Mouse (Mus musculus) heart, adult 2 months (tissue): ENCODE results near the gene Plppr1. TPM values are rescaled to one million over a fixed set of nuclear protein-coding genes. Genes with fewer than 3 reads are reported as not detected.
A peak's percentile ranks its signal among the peaks of the same experiment; 100 is the strongest.

Experiments used
- DNase-seq, 2 experiments: peaks; one replicate each; pipeline ENCODE4 v3.0.0; 2021
- H3K27ac ChIP-seq: fragments of 200-600 bp; 2 replicates; pipeline ENCODE4 v1.8.1; 2022
- H3K27me3 ChIP-seq: fragments of 200-500 bp; 2 replicates; pipeline ENCODE4 v1.6.1; 2012; ENCODE audit warnings: mild to moderate bottlenecking, low read length, inconsistent platforms, mixed read lengths; ENCODE audit not compliant: control insufficient read depth, insufficient read depth
- H3K36me3 ChIP-seq: fragments of 200-500 bp; 2 replicates; pipeline ENCODE4 v1.6.1; 2012; ENCODE audit warnings: low read length, inconsistent platforms; ENCODE audit not compliant: control insufficient read depth, insufficient read depth
- H3K4me1 ChIP-seq: fragments of 200-500 bp; 2 replicates; pipeline ENCODE4 v1.6.1; 2011; ENCODE audit warnings: low read length; ENCODE audit not compliant: control insufficient read depth, insufficient read depth
- H3K4me3 ChIP-seq: fragments of 200-600 bp; 2 replicates; pipeline ENCODE4 v1.8.1; 2022
- H3K79me2 ChIP-seq: fragments of 200-500 bp; replicated peaks from 2 replicates; pipeline ENCODE4 v1.6.1; 2012; ENCODE audit warnings: mild to moderate bottlenecking, inconsistent platforms, low read length, moderate library complexity, mixed read lengths; ENCODE audit not compliant: control insufficient read depth, insufficient read depth
- H3K9ac ChIP-seq: fragments of 200-500 bp; 2 replicates; pipeline ENCODE4 v1.6.1; 2012; ENCODE audit warnings: low read depth, mild to moderate bottlenecking, control low read depth, inconsistent platforms, low read length, mixed read lengths
- CTCF ChIP-seq: fragments of 200-600 bp; IDR thresholded peaks from 2 replicates; pipeline ENCODE4 v1.8.1; 2022; ENCODE audit warnings: antibody characterized with exemption, mild to moderate bottlenecking, moderate library complexity
- EP300 ChIP-seq: fragments of 200-500 bp; IDR thresholded peaks from 2 replicates; pipeline ENCODE4 v1.6.1; 2011; ENCODE audit warnings: low read depth, low read length, control low read depth; ENCODE audit not compliant: insufficient read depth
- POLR2A ChIP-seq: fragments of 200-500 bp; IDR thresholded peaks from 2 replicates; pipeline ENCODE4 v1.6.1; 2011; ENCODE audit warnings: mild to moderate bottlenecking, low read depth, low read length, control low read depth; ENCODE audit not compliant: insufficient read depth
- WGBS: fragments of 180-500 bp; shearing (Covaris S2); methylation state at CpG from one replicate; pipeline ENCODE4 v1.1.7; 2018; 5-methylcytosine and 5-hydroxymethylcytosine counted together
- intact Hi-C: fragments of 180-260 bp; cut with DNase I; formaldehyde crosslinking; loops from one replicate; pipeline ENCODE4 v1.15.1; 2025
- long read RNA-seq: library from polyadenylated mRNA; stranded (forward); transcript quantifications from one replicate; pipeline ENCODE4 v2.0.0, GENCODE M21; 2021
- polyA plus RNA-seq: library from polyadenylated mRNA; depleted of rRNA; stranded (reverse); fragments of >200 nt; gene quantifications from 2 replicates; pipeline ENCODE4 v1.2.3, GENCODE M21; 2012; rRNA removed
- total RNA-seq, 2 experiments: library from RNA; stranded (reverse); gene quantifications; 2 replicates each; pipeline ENCODE4 v1.2.3; 2021

The Plppr1 gene
- total RNA-seq (under 1 TPM in 1 of 2 experiments, not detected in 1; 0.05 TPM), polyA plus RNA-seq (not detected in 2 replicates)
- long read RNA-seq = 0 reads

GRCm38 (mm10) chr4:49059021-49059401 lies at the start of gene Plppr1:
Gene Plppr1, plus strand, starts transcription at chr4:49059273.
- H3K9ac ChIP-seq = no peak within 1 kb of the TSS
- H3K27ac ChIP-seq = no peak within 1 kb of the TSS
- DNase-seq = no peak
- intact Hi-C loops = no loop called here
- peaks cover 7% of the 10 kb centered on the region for H3K27me3 ChIP-seq
- peak within 1 kb of the TSS; percentile 34 for H3K4me3 ChIP-seq
- H3K4me1 ChIP-seq = no peaks in the 10 kb centered on the region
- no peak for TF ChIP-seq POLR2A
- no peak for TF ChIP-seq CTCF
- no peak for TF ChIP-seq EP300
- under 1% methylated on average over 21 of the region's 21 CpGs for WGBS
- no peaks in the 10 kb centered on the region for H3K36me3 ChIP-seq
- H3K79me2 ChIP-seq = no peaks in the 10 kb centered on the region

DNA sequence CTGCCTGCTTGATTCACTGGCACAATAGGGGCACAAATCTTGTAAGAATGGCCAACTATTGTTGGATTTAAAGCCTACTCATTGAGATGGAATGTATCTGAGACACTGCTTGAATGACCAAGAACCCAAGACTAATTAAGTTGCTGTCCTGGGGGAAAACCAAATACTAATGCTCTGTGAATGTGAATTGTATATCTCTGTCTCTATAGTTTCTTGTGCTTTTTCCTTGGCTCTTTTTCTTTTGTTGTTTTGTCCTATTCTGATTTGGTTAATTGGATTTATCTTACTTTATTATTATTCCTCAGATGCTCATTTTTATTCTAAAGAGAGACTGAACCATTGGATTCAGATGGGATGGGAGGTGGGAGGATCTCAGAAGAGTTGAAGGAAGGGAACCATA lies 42.4 kb upstream of the Plppr1 start:
- H3K79me2 ChIP-seq = no peaks in the 10 kb centered on the region
- TF ChIP-seq POLR2A (no peak), CTCF (no peak), EP300 (no peak)
- no peak overlapping the region for H3K9ac ChIP-seq

GRCm38 (mm10) chr4:49023221-49023620 lies 35.9 kb upstream of the Plppr1 start:
- H3K9ac ChIP-seq = no peak overlapping the region
- no peaks in the 10 kb centered on the region for H3K4me1 ChIP-seq
- no peak overlapping the region for H3K27ac ChIP-seq
- DNase-seq = no peak
- no peaks in the 10 kb centered on the region for H3K36me3 ChIP-seq
- H3K27me3 ChIP-seq = no peaks in the 10 kb centered on the region
- intact Hi-C loops = no loop called here
- H3K79me2 ChIP-seq = no peaks in the 10 kb centered on the region
- 87% methylated on average over 1 of the region's 1 CpGs for WGBS
- no peak overlapping the region for H3K4me3 ChIP-seq
- TF ChIP-seq POLR2A (no peak), EP300 (no peak), CTCF (no peak)

More for the DNA sequence above, 42.4 kb upstream of the Plppr1 start:
- no peak for DNase-seq
- no peaks in the 10 kb centered on the region for H3K36me3 ChIP-seq
- no peaks in the 10 kb centered on the region for H3K4me1 ChIP-seq
- no peak overlapping the region for H3K4me3 ChIP-seq
- no peaks in the 10 kb centered on the region for H3K27me3 ChIP-seq
- no peak overlapping the region for H3K27ac ChIP-seq
- intact Hi-C loops = no loop called here

DNA sequence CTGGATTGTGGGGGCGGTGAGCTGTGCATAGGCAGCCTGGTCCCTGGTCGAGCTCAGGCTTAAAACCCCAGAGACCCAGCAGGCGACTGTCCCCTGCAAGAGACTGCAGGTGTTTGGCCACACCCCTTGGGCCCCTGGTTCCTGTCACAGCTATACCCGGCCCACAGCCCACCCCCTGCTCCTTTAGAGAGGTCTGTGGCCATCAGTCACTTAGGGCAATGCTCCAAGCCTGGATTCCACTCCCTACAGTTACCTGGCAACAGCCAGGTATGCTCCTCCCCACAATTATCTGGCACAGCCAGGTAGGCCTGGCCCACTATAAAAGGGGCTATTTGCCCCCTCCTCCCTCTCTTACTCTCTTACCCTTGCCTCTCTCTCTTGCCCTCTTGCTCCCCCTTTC lies 20.8 kb upstream of the Plppr1 start:
- Histone ChIP-seq H3K4me1 (no peaks in the 10 kb centered on the region; the same call in 1 of the 2 replicates), H3K27me3 (no peaks in the 10 kb centered on the region), H3K36me3 (no peaks in the 10 kb centered on the region), H3K4me3 (no peak overlapping the region), H3K9ac (no peak overlapping the region), H3K79me2 (no peaks in the 10 kb centered on the region), H3K27ac (no peak overlapping the region)
- TF ChIP-seq CTCF (no peak), EP300 (no peak), POLR2A (no peak)
- WGBS = 69% methylated on average over 4 of the region's 4 CpGs
- DNase-seq = no peak
- intact Hi-C loops = loop anchor here (5.0 kb wide), 1 partner anchor 34 kb away; no protein-coding TSS in a partner anchor

DNA sequence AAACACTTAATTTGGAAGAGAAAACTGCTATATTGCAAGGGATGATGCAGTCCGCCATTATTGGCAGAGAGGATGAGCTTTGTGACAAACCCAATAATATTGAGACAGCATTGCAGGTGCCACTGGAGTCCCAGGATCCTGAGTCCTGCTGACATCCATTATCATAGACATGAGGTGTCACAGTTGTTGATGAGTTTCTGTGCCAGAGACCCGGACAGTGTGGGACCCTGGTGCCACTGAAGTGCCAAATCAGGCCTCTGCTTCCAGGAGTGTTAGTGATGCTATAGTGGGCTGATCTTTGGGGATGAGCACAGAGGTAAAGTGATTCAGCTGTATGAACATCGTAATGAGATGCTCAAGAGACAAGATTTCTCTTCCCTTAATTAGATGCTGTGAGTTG lies 19.2 kb upstream of the Plppr1 start:
- DNase-seq = no peak

DNA sequence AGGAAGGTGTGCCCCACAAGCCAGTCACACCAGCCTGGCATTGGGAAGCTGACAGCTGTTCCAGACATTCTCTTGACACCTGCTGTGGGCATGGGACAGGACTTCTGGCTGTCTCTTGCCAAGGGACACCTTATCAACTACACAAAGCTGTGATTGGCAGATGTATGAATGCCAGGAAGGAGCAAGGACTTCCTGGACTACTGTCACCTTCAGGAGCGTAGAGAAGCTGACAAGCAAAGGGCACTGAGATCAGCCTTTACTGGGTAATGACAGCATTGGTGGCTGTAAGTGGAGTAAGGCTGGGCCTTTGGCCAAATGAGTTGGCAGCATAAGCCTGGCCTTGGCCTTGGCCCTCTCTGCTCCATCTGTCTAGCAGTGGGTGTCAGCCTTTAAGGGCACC lies 17.4 kb upstream of the Plppr1 start:
- no peaks in the 10 kb centered on the region for H3K79me2 ChIP-seq
- H3K36me3 ChIP-seq = no peaks in the 10 kb centered on the region
- WGBS = 4% methylated on average over 1 of the region's 1 CpGs
- H3K9ac ChIP-seq = no peak overlapping the region
- TF ChIP-seq CTCF = no peak
- peak; percentile 95 for TF ChIP-seq EP300
- no peak for TF ChIP-seq POLR2A
- H3K27me3 ChIP-seq = no peaks in the 10 kb centered on the region
- peak; percentile 60 to 83 for DNase-seq
- intact Hi-C loops = no loop called here
- no peak overlapping the region for H3K4me3 ChIP-seq
- H3K27ac ChIP-seq = no peak overlapping the region; the same call in 1 of the 2 replicates
- no peaks in the 10 kb centered on the region; the same call in 1 of the 2 replicates for H3K4me1 ChIP-seq

More for the DNA sequence above, 19.2 kb upstream of the Plppr1 start:
- Histone ChIP-seq H3K27me3 (no peaks in the 10 kb centered on the region), H3K4me3 (no peak overlapping the region), H3K79me2 (no peaks in the 10 kb centered on the region), H3K4me1 (no peaks in the 10 kb centered on the region; the same call in 1 of the 2 replicates), H3K27ac (no peak overlapping the region), H3K36me3 (no peaks in the 10 kb centered on the region), H3K9ac (no peak overlapping the region)
- TF ChIP-seq CTCF = no peak
- TF ChIP-seq EP300 = no peak
- no peak for TF ChIP-seq POLR2A
- intact Hi-C loops = loop anchor here (5.0 kb wide), 1 partner anchor 32 kb away; no protein-coding TSS in a partner anchor
- WGBS = 83% methylated on average over 3 of the region's 3 CpGs
